Mouse (Mus musculus) hindbrain, embryonic 11.5 days (tissue): ENCODE results near the gene Sipa1l3. TPM values are rescaled to one million over a fixed set of nuclear protein-coding genes. Genes with fewer than 3 reads are reported as not detected.
A peak's percentile ranks its signal among the peaks of the same experiment; 100 is the strongest.

Experiments used
- ATAC-seq: fragments of 200-750 bp; cut with Nextera tagmentation; 2 replicates; pipeline ENCODE4 v1.8.0; 2017; ENCODE audit warnings: mild to moderate bottlenecking, moderate TSS enrichment, moderate library complexity; ENCODE audit not compliant: low FRiP score
- DNase-seq: peaks from one replicate; pipeline ENCODE4 v3.0.0-alpha.2; 2015; ENCODE audit warnings: low spot score
- H3K27ac ChIP-seq: fragments of 300-500 bp; sonication (generic); 2 replicates; pipeline ENCODE4 v1.5.1; 2014; ENCODE audit warnings: mild to moderate bottlenecking, low read depth, low read length
- H3K27me3 ChIP-seq: fragments of 300-500 bp; sonication (generic); 2 replicates; pipeline ENCODE4 v1.6.1; 2014; ENCODE audit warnings: mild to moderate bottlenecking, low read length, moderate library complexity, mixed read lengths; ENCODE audit not compliant: control insufficient read depth, insufficient read depth
- H3K36me3 ChIP-seq: fragments of 300-500 bp; sonication (generic); 2 replicates; pipeline ENCODE4 v1.6.1; 2014; ENCODE audit warnings: mild to moderate bottlenecking, low read length, moderate library complexity, mixed read lengths; ENCODE audit not compliant: control insufficient read depth, insufficient read depth
- H3K4me1 ChIP-seq: fragments of 300-500 bp; sonication (generic); replicated peaks from 2 replicates; pipeline ENCODE4 v1.6.1; 2014; ENCODE audit warnings: low read length, mixed read lengths; ENCODE audit not compliant: control insufficient read depth, insufficient read depth
- H3K4me2 ChIP-seq: fragments of 300-500 bp; sonication (generic); replicated peaks from 2 replicates; pipeline ENCODE4 v1.6.1; 2014; ENCODE audit warnings: mild to moderate bottlenecking, low read depth, low read length
- H3K4me3 ChIP-seq: fragments of 300-500 bp; sonication (generic); 2 replicates; pipeline ENCODE4 v1.5.1; 2014; ENCODE audit warnings: low read depth, low read length
- H3K9ac ChIP-seq: fragments of 300-500 bp; sonication (generic); 2 replicates; pipeline ENCODE4 v1.6.1; 2014; ENCODE audit warnings: low read depth, low read length
- H3K9me3 ChIP-seq: fragments of 300-500 bp; sonication (generic); 2 replicates; pipeline ENCODE4 v1.6.1; 2016; ENCODE audit warnings: low read length; ENCODE audit not compliant: control insufficient read depth
- WGBS: fragments of 180-500 bp; shearing (Covaris S2); extraction: QIAGEN DNeasy Blood & Tissue Kit; methylation state at CpG from one replicate; pipeline ENCODE4 v1.1.7; 2014; 5-methylcytosine and 5-hydroxymethylcytosine counted together
- polyA plus RNA-seq: library from polyadenylated mRNA; unstranded; fragments of >200 nt; fragmentation: Nextera tagmentation; extraction: Ambion mirVana; gene quantifications from 2 replicates; pipeline ENCODE4 v1.2.1, GENCODE M21; 2014

Gene Sipa1l3
- polyA plus RNA-seq, 1 experiment from 2014 or later = 11.2 TPM

DNA sequence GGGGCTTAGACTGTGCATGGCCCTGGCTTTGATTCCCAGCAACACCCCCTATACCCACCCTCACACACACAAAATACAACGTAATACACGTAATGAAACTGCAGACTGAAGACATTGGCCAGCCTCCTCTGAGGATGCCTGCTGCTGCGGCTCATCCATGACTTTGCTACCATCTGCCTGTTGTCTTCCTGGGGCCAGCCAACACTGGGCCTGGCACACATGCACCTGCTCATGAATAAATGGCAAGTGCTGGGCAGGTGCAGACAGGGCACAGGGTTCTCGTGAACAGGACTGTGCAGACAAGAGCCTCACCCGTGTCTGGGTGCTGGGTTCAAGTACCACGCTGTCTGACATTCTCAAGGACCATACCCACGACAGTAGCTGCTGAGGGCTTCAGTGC, 174.7 kb downstream of the Sipa1l3 start:
- H3K9ac ChIP-seq = no peak overlapping the region
- no peaks in the 10 kb centered on the region for H3K9me3 ChIP-seq
- no peak for DNase-seq
- ATAC-seq = no peak
- WGBS = 94% methylated on average over 7 of the region's 7 CpGs
- no peak overlapping the region for H3K27ac ChIP-seq
- no peak overlapping the region for H3K4me2 ChIP-seq
- no peaks in the 10 kb centered on the region for H3K36me3 ChIP-seq
- H3K4me1 ChIP-seq = no peaks in the 10 kb centered on the region
- H3K4me3 ChIP-seq = no peak overlapping the region
- H3K27me3 ChIP-seq = no peaks in the 10 kb centered on the region

DNA sequence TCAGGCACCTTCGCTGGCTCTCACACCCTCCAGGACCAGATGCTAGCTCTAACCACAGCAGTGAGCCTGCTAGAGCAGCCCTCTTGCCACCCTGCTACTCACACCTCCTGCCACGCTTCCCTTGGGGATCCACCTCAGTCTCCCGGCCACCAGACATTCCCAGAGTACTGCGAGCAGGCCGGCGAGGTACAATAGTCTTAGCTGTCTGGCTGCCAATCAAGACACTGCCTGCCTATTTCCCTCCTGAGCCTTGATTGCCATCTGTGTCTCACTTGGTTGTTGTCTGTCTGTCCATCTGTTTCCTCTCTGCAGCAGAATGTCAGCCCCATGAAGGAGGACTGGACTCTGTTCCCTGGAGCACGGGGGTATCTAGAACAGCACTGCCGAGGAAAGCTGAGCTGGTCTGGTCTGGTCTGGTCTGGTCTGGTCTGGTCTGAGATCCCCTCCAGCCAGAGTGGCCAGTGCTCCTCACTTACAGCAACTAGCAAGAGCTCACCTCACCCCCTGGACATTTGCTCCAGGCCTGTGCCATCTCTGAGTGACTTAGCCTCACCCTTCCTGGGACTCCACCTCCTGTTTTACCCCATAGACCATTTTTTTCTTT, 175.8 kb downstream of the Sipa1l3 start:
- no peak for DNase-seq
- Histone ChIP-seq H3K36me3 (no peaks in the 10 kb centered on the region), H3K4me1 (no peaks in the 10 kb centered on the region), H3K9ac (0 out of 2 replicates have a peak overlapping the region, but pooled peaks have one; percentile 25), H3K9me3 (no peaks in the 10 kb centered on the region), H3K4me3 (no peak overlapping the region), H3K27ac (no peak overlapping the region), H3K27me3 (no peaks in the 10 kb centered on the region), H3K4me2 (no peak overlapping the region)
- WGBS = 62% methylated on average over 8 of the region's 8 CpGs
- ATAC-seq = peak; percentile 41; the same call in 1 of the 2 replicates

DNA sequence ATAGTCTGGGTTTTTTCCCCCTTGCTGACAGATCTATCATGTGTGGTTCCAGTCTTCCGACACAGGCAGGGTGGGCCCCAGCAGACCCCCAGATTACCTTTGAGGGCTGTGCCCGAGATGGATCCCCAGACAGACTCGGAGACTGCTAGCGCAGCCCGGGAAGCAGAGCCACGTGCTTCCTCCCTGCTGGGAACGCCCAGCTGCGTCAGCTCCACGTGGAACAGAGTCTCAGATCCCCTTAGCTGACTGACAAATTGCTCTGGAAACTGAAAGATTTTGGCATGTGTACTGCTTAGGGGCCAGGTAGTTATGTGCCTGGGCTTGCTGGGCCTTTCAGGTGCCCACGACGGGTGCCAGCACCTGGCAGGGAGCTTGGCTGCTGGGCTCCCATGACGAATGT, 176.7 kb downstream of the Sipa1l3 start:
- ATAC-seq = no peak
- Histone ChIP-seq H3K36me3 (no peaks in the 10 kb centered on the region), H3K4me2 (no peak overlapping the region), H3K4me1 (no peaks in the 10 kb centered on the region), H3K9me3 (no peaks in the 10 kb centered on the region), H3K9ac (no peak overlapping the region), H3K27me3 (no peaks in the 10 kb centered on the region), H3K27ac (no peak overlapping the region), H3K4me3 (no peak overlapping the region)
- no peak for DNase-seq
- 74% methylated on average over 12 of the region's 12 CpGs for WGBS

DNA sequence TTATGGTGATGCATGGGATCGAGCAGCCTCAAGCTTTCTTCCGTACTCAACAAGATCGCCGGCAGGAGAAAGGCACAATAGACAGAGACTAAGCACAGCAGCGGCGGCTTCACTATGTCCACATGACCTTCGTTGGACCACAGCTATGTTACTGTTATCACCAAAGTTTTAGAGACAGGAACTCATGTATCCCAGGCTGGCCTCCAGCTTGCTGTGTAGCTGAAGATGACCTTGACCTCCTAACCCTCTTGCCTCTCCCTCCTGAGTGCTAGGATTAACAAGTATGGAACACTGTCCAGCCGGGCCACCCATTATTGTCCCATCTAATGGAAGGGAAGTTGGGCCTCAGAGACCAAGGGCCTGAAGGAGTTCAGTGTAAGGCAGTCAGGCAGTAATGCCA, 177.6 kb downstream of the Sipa1l3 start:
- no peaks in the 10 kb centered on the region for H3K9me3 ChIP-seq
- no peak overlapping the region for H3K4me3 ChIP-seq
- no peak overlapping the region for H3K9ac ChIP-seq
- H3K4me2 ChIP-seq = no peak overlapping the region
- WGBS = 92% methylated on average over 8 of the region's 8 CpGs
- no peaks in the 10 kb centered on the region for H3K36me3 ChIP-seq
- DNase-seq (no peak), ATAC-seq (no peak)
- H3K4me1 ChIP-seq = no peaks in the 10 kb centered on the region
- no peaks in the 10 kb centered on the region for H3K27me3 ChIP-seq
- no peak overlapping the region for H3K27ac ChIP-seq

DNA sequence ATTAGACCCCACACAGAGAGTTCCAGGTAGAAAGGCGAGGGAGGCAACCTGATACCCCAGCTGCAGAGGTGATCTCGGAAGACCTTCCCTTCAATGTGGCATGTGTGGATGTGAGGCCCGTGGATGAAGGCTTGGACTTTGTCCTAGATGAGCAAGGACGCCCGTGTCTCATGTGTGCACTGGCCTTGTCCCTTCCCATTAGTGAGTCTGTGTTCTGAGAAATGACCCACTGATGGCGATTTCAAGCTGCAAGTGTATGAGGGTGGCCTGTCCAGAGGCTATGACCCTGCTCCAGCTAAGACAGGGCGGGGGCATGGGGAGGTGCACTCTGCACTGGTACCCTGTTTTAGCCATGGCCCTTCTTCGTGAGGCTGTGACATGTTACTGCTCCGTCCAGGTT, 178.2 kb downstream of the Sipa1l3 start:
- no peak overlapping the region for H3K4me3 ChIP-seq

DNA sequence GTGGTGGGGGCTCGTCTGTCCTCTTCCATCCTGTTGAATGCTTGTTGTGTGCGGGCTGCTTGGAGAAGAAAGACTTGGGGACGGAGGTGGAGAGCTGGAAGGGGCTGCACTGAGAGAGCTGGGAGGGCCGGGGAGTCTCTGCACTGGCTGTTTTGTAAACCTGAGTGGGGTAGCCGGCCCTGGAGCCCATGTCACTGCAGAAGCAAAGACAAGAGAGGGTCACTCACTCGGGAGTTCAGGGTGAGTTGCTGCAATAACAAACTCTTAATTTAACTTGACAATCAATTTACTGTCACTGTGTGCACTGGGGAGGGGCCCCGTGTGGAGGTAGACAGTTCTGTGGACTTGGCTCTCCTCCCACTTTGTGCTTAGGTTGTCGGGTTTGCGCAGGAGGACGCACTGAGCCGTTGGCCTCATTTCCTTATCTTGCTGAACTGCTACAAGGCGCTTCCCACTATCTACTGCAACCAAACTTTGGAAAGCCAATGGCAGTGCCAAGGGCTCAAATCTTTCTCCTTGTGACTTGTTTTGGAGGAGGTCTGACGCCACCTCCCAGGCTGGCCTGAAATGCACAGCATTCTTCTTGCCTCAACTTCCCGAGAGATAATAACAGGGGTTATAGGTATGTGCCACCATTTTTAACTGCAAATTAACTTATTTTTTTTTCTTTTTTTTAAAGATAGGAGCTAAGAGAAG, 179.3 kb downstream of the Sipa1l3 start:
- ATAC-seq (no peak), DNase-seq (no peak)
- Histone ChIP-seq H3K27ac (no peak overlapping the region), H3K36me3 (no peaks in the 10 kb centered on the region), H3K9me3 (no peaks in the 10 kb centered on the region), H3K4me2 (no peak overlapping the region), H3K9ac (no peak overlapping the region), H3K4me3 (no peak overlapping the region), H3K27me3 (no peaks in the 10 kb centered on the region), H3K4me1 (no peaks in the 10 kb centered on the region)
- 79% methylated on average over 14 of the region's 14 CpGs for WGBS

More for the DNA sequence above, 178.2 kb downstream of the Sipa1l3 start:
- WGBS = 87% methylated on average over 9 of the region's 9 CpGs
- ATAC-seq = no peak
- H3K4me2 ChIP-seq = no peak overlapping the region
- no peaks in the 10 kb centered on the region for H3K9me3 ChIP-seq
- no peak for DNase-seq
- no peak overlapping the region for H3K9ac ChIP-seq
- no peaks in the 10 kb centered on the region for H3K4me1 ChIP-seq
- H3K36me3 ChIP-seq = no peaks in the 10 kb centered on the region
- H3K27me3 ChIP-seq = no peaks in the 10 kb centered on the region
- no peak overlapping the region for H3K27ac ChIP-seq

DNA sequence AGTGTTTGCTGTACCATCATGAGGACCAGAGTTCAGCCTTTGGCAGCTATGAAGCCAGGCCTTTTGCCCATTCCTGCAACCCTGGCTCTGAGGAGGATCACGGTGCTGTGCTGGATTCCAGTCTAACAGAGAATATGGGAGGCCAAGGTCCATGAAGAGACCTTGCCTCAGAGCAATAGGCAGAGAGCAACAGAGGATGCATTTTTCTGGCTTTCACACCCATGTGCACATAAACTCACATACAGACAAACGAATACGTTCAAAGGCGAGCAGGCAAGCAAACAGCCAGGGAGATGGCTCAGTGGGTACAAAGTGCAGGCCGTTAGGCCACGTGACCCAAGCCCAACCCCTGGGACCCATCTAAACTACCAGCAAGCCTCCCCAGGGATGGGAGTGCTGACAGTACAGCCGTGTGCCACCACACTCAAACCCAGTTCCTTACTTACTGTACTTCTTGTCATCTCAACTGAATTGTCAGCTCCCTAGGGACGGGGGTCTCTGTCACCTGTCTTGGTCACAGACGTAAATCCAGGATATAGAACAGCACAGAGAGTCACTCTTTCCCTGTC, 180.0 kb downstream of the Sipa1l3 start:
- WGBS = 88% methylated on average over 9 of the region's 9 CpGs
- Histone ChIP-seq H3K4me2 (no peak overlapping the region), H3K4me3 (no peak overlapping the region), H3K27me3 (no peaks in the 10 kb centered on the region), H3K9ac (no peak overlapping the region), H3K27ac (no peak overlapping the region), H3K36me3 (no peaks in the 10 kb centered on the region), H3K4me1 (no peaks in the 10 kb centered on the region), H3K9me3 (no peaks in the 10 kb centered on the region)
- ATAC-seq (no peak), DNase-seq (no peak)

DNA sequence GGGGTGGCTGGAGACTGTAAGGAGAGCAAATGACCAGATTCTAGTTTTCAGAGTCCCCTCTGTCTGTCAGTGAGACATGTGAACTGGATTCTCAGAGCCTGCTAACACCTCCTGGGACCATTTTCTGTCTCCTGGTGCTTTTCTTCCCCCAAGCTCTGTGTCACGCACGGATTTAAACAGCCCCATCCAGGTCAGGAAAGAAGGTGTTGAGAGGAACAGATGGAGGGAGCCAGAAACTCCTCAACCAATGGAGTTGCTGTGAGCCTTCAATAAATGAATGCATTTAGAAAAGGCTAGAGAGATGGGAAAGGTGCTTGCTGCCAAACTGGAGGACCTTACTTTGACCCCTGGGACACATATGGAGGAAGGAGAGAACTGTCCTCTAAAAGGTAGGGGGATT, 180.7 kb downstream of the Sipa1l3 start:
- WGBS = 88% methylated on average over 2 of the region's 2 CpGs
- H3K4me3 ChIP-seq = no peak overlapping the region
- no peaks in the 10 kb centered on the region for H3K4me1 ChIP-seq
- no peak overlapping the region for H3K27ac ChIP-seq
- no peak for DNase-seq
- no peaks in the 10 kb centered on the region for H3K36me3 ChIP-seq
- H3K4me2 ChIP-seq = no peak overlapping the region
- no peak overlapping the region for H3K9ac ChIP-seq
- no peak for ATAC-seq
- H3K27me3 ChIP-seq = no peaks in the 10 kb centered on the region
- H3K9me3 ChIP-seq = no peaks in the 10 kb centered on the region

DNA sequence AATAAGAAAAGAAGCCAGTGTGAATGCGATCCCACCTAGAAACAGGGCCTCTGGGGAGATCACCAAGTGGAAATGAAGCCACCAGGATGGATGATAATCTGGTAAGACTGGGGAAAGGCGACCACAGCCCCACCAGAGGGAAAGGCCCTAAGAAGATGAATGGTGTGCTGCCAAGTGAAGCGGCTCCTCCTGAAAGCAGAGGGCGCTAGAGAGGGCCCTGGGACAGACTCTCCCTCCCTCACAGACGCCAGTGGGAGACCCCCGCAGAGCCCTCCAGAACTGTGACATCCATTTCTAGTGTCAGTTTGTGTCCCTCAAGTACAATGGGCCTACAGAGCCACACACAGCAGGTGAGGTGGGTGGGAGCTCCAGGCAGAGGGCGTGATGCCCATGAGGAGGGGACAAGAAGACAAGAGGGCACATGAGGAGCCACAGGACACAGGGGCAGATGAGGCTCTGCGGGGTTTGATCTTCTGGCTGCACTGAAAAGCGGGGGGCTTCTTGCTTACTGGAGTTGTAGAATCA, 181.6 kb downstream of the Sipa1l3 start:
- DNase-seq = no peak

More for the DNA sequence above, 181.6 kb downstream of the Sipa1l3 start:
- Histone ChIP-seq H3K9me3 (no peaks in the 10 kb centered on the region), H3K4me2 (no peak overlapping the region), H3K27ac (no peak overlapping the region), H3K36me3 (no peaks in the 10 kb centered on the region), H3K4me1 (no peaks in the 10 kb centered on the region), H3K9ac (no peak overlapping the region), H3K27me3 (no peaks in the 10 kb centered on the region), H3K4me3 (no peak overlapping the region)
- no peak for ATAC-seq
- WGBS = 65% methylated on average over 9 of the region's 9 CpGs
